Mouse (Mus musculus): Measurements from ENCODE around the gene Olfr531. TPM values are rescaled to one million over a fixed set of nuclear protein-coding genes. Genes with fewer than 3 reads are reported as not detected.

Olfr531 gene
- polyA plus RNA-seq (2016; fragmentation: Nextera tagmentation; extraction: Ambion mirVana), result not detected in 2 replicates

DNA sequence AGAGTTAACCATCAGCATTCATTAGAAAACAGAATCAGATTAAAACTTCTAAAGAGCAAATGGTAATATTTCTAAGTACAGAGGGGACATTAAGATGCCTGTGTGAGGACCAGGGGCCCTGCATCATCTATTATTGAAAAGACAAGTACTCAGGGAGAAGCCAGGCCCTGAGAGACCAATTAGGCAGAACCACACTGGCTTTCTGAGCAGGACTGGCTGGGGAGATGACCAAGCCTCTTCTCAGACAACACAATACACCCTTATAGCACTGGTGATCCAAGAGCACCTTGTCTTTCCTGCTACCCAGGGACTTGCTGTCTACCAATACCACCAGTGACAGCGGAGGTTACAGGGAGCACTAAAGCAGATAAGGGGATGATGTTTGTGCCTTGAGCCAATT is at the start of gene Olfr531:
Gene Olfr531, minus strand, starts transcription at position 101 of the 400 bp plus-strand sequence.
- WGBS, result 93% methylated on average over 1 of the region's 1 CpGs
- no peak within 1 kb of the TSS for H3K9ac ChIP-seq (replicated peaks)
- no peak within 1 kb of the TSS for H3K4me3 ChIP-seq
- H3K9me3 ChIP-seq, result peaks cover 2% of the 10 kb centered on the region; the same call in 1 of the 2 replicates
- ATAC-seq (ENCODE audit: low FRiP score, low read depth), result no peak
- no peak within 1 kb of the TSS for H3K27ac ChIP-seq (replicated peaks)
- H3K4me2 ChIP-seq (replicated peaks), result no peak within 1 kb of the TSS
- H3K27me3 ChIP-seq, result no peaks in the 10 kb centered on the region
- H3K36me3 ChIP-seq, result no peaks in the 10 kb centered on the region
- no peaks in the 10 kb centered on the region for H3K4me1 ChIP-seq

DNA sequence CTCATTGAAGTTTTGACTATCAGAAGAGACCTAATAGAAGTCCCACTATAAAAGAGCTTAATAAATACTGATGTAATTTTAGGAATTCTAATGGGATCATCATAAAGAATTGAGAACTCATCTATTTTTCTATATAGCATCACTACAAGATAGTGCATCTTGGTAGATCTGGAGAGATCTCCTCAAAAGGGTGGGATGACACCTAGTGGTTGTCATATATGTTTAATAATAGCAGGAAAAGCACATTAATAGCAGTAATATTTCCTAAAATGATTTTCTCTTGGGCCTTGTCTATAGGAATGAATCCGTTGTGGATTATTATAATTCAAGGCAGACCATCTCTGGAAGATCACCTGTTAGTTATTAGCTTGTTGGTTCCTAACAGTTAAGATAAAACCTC is 40.4 kb upstream of the Olfr531 start:
- H3K9me3 ChIP-seq, result no peaks in the 10 kb centered on the region
- no peaks in the 10 kb centered on the region for H3K27me3 ChIP-seq
- no peak overlapping the region for H3K9ac ChIP-seq (replicated peaks)
- H3K4me1 ChIP-seq, result no peaks in the 10 kb centered on the region
- no peak overlapping the region for H3K27ac ChIP-seq (replicated peaks)
- no peak for ATAC-seq (ENCODE audit: low FRiP score, low read depth)
- H3K36me3 ChIP-seq, result no peaks in the 10 kb centered on the region
- H3K4me2 ChIP-seq (replicated peaks), result no peak overlapping the region
- 86% methylated on average over 1 of the region's 1 CpGs for WGBS
- H3K4me3 ChIP-seq, result no peak overlapping the region

DNA sequence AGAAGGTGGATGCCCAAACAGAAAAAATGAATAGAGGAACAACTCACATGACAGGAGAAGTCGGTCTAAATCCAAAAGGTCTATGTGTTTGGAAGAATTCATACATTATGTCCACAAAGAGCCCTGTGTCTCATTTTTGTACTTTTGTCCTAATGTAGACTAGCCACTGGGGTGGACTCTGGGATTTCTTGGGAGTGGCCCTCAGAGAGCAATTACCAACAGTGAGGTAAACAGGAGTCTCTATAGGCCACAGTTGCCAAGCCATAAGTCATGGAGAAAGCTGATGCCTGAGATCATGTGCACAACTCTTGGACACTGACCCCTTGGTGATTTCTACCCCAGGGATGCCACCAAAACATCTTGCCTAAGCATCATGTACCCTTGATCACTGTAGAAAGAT is 18.8 kb upstream of the Olfr531 start, which contains the start of gene Olfr532:
Gene Olfr532, minus strand, starts transcription at position 101 of the 400 bp plus-strand sequence.
- WGBS, result 81% methylated on average over 1 of the region's 1 CpGs
- ATAC-seq (ENCODE audit: low FRiP score, low read depth), result no peak
- no peak within 1 kb of the TSS for H3K27ac ChIP-seq (replicated peaks)
- H3K4me3 ChIP-seq, result no peak within 1 kb of the TSS
- H3K4me2 ChIP-seq (replicated peaks), result no peak within 1 kb of the TSS
- H3K36me3 ChIP-seq, result no peaks in the 10 kb centered on the region
- no peaks in the 10 kb centered on the region for H3K9me3 ChIP-seq
- H3K27me3 ChIP-seq, result no peaks in the 10 kb centered on the region
- no peaks in the 10 kb centered on the region for H3K4me1 ChIP-seq
- H3K9ac ChIP-seq (replicated peaks), result no peak within 1 kb of the TSS

- Histone ChIP-seq H3K27me3 (no peaks in the 10 kb centered on the region), H3K4me3 (no peak overlapping the region), H3K4me2 (replicated peaks) (no peak overlapping the region), H3K27ac (replicated peaks) (no peak overlapping the region), H3K9me3 (no peaks in the 10 kb centered on the region), H3K4me1 (no peaks in the 10 kb centered on the region), H3K9ac (replicated peaks) (no peak overlapping the region), H3K36me3 (no peaks in the 10 kb centered on the region)
- ATAC-seq (ENCODE audit: low FRiP score, low read depth), result no peak
- 92% methylated on average over 2 of the region's 2 CpGs for WGBS
These were observed 25.8 kb downstream of the Olfr531 start for GRCm38 (mm10) chr7:140376911-140377310.

- 62% methylated on average over 1 of the region's 1 CpGs for WGBS
- ATAC-seq (ENCODE audit: low FRiP score, low read depth), result no peak
These were observed 26.5 kb downstream of the Olfr531 start, which contains the start of gene Olfr530 for GRCm38 (mm10) chr7:140376231-140376630. Gene Olfr530, minus strand, starts transcription at chr7:140376331.

GRCm38 (mm10) chr7:140374300-140374699 is 28.4 kb downstream of the Olfr531 start:
- no peak overlapping the region for H3K4me2 ChIP-seq (replicated peaks)
- H3K27ac ChIP-seq (replicated peaks), result no peak overlapping the region
- no peak for ATAC-seq (ENCODE audit: low FRiP score, low read depth)
- no peaks in the 10 kb centered on the region for H3K9me3 ChIP-seq
- H3K36me3 ChIP-seq, result no peaks in the 10 kb centered on the region
- H3K9ac ChIP-seq (replicated peaks), result no peak overlapping the region
- H3K4me3 ChIP-seq, result no peak overlapping the region
- 75% methylated on average over 4 of the region's 4 CpGs for WGBS
- no peaks in the 10 kb centered on the region for H3K27me3 ChIP-seq
- no peaks in the 10 kb centered on the region for H3K4me1 ChIP-seq

More at GRCm38 (mm10) chr7:140376231-140376630, 26.5 kb downstream of the Olfr531 start, which contains the start of gene Olfr530:
- no peaks in the 10 kb centered on the region for H3K27me3 ChIP-seq
- no peaks in the 10 kb centered on the region for H3K9me3 ChIP-seq
- H3K27ac ChIP-seq (replicated peaks), result no peak within 1 kb of the TSS
- H3K4me1 ChIP-seq, result no peaks in the 10 kb centered on the region
- H3K4me3 ChIP-seq, result no peak within 1 kb of the TSS
- no peaks in the 10 kb centered on the region for H3K36me3 ChIP-seq
- H3K4me2 ChIP-seq (replicated peaks), result no peak within 1 kb of the TSS
- no peak within 1 kb of the TSS for H3K9ac ChIP-seq (replicated peaks)

DNA sequence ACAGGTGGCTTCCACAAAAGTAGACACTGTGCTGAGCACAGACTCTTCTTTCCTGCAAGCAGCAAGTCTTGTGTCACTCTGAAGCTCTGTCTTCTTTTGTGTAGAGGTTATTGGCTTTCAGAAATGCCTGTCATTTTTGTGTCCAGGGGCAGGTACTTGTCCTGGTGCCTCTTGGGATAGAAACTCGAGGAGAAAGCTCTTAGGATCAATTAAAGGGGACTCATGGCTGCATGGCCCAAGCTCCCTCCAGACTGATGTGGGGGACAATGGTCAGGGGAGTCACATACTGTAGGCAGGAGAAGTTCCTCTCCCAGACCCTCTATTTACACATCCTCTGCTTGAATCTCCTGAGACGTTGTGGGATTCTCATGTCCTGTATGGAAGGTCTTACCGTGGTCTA is 41.1 kb downstream of the Olfr531 start, which contains the start of gene Olfr60:
Gene Olfr60, minus strand, starts transcription at position 101 of the 400 bp plus-strand sequence.
- ATAC-seq (ENCODE audit: low FRiP score, low read depth), result no peak

More for the DNA sequence above, 41.1 kb downstream of the Olfr531 start, which contains the start of gene Olfr60:
- no peak within 1 kb of the TSS for H3K4me2 ChIP-seq (replicated peaks)
- no peak within 1 kb of the TSS for H3K9ac ChIP-seq (replicated peaks)
- no peak within 1 kb of the TSS for H3K27ac ChIP-seq (replicated peaks)
- H3K36me3 ChIP-seq, result no peaks in the 10 kb centered on the region
- H3K4me3 ChIP-seq, result no peak within 1 kb of the TSS
- WGBS, result 70% methylated on average over 3 of the region's 3 CpGs
- no peaks in the 10 kb centered on the region for H3K4me1 ChIP-seq
- H3K27me3 ChIP-seq, result no peaks in the 10 kb centered on the region
- 0 out of 2 replicates have a peak, but pooled peaks cover 4% of the 10 kb centered on the region for H3K9me3 ChIP-seq

Other genes with a start within 250 kb of the Olfr531 start
- gene Sprn, start 248.0 kb downstream of the Olfr531 start, polyA plus RNA-seq (2016; fragmentation: Nextera tagmentation; extraction: Ambion mirVana), result 2.8 and 3.1 TPM in 2 replicates
- not detected in 2 replicates for gene Olfr522, start 238.2 kb downstream of the Olfr531 start, polyA plus RNA-seq (2016; fragmentation: Nextera tagmentation; extraction: Ambion mirVana)
- not detected in 2 replicates for gene Olfr523, start 229.7 kb downstream of the Olfr531 start, polyA plus RNA-seq (2016; fragmentation: Nextera tagmentation; extraction: Ambion mirVana)
- gene Olfr524, start 197.0 kb downstream of the Olfr531 start, polyA plus RNA-seq (2016; fragmentation: Nextera tagmentation; extraction: Ambion mirVana), result not detected in 2 replicates
- gene Cd163l1, start 184.7 kb downstream of the Olfr531 start, polyA plus RNA-seq (2016; fragmentation: Nextera tagmentation; extraction: Ambion mirVana), result not detected in 2 replicates
- not detected in 2 replicates for gene 5830411N06Rik, start 155.6 kb downstream of the Olfr531 start, polyA plus RNA-seq (2016; fragmentation: Nextera tagmentation; extraction: Ambion mirVana)
- not detected in 2 replicates for gene Olfr525, start 82.1 kb downstream of the Olfr531 start, polyA plus RNA-seq (2016; fragmentation: Nextera tagmentation; extraction: Ambion mirVana)
- not detected in 2 replicates for gene Olfr527, start 68.9 kb downstream of the Olfr531 start, polyA plus RNA-seq (2016; fragmentation: Nextera tagmentation; extraction: Ambion mirVana)
- not detected in 2 replicates for gene Olfr60, start 41.2 kb downstream of the Olfr531 start, polyA plus RNA-seq (2016; fragmentation: Nextera tagmentation; extraction: Ambion mirVana)
- not detected in 2 replicates for gene Olfr530, start 26.6 kb downstream of the Olfr531 start, polyA plus RNA-seq (2016; fragmentation: Nextera tagmentation; extraction: Ambion mirVana)
- gene Olfr532, start 18.7 kb upstream of the Olfr531 start, polyA plus RNA-seq (2016; fragmentation: Nextera tagmentation; extraction: Ambion mirVana), result not detected in 2 replicates
- not detected in 2 replicates for gene Olfr533, start 60.5 kb upstream of the Olfr531 start, polyA plus RNA-seq (2016; fragmentation: Nextera tagmentation; extraction: Ambion mirVana)
- gene Olfr535, start 81.3 kb upstream of the Olfr531 start, polyA plus RNA-seq (2016; fragmentation: Nextera tagmentation; extraction: Ambion mirVana), result not detected in 2 replicates
- not detected in 2 replicates for gene Olfr536, start 104.5 kb upstream of the Olfr531 start, polyA plus RNA-seq (2016; fragmentation: Nextera tagmentation; extraction: Ambion mirVana)
- not detected in 2 replicates for gene Olfr538, start 165.0 kb upstream of the Olfr531 start, polyA plus RNA-seq (2016; fragmentation: Nextera tagmentation; extraction: Ambion mirVana)
- gene Olfr46, start 198.4 kb upstream of the Olfr531 start, polyA plus RNA-seq (2016; fragmentation: Nextera tagmentation; extraction: Ambion mirVana), result 0.03 TPM in 1 of 2 replicates, not detected in the other
- gene Olfr61, start 226.1 kb upstream of the Olfr531 start, polyA plus RNA-seq (2016; fragmentation: Nextera tagmentation; extraction: Ambion mirVana), result not detected in 2 replicates
- not detected in 2 replicates for gene Olfr53, start 243.5 kb upstream of the Olfr531 start, polyA plus RNA-seq (2016; fragmentation: Nextera tagmentation; extraction: Ambion mirVana)

All from midbrain, embryonic 12.5 days (tissue).